Mouse (Mus musculus) thymus, postnatal 4 days (tissue): ENCODE measurements around the gene Myh10.
"Not testable (repeated sequence)": the region's sequence is repeated elsewhere in the genome, so short reads cannot be mapped to it uniquely, and the experiment has no call there.

ENCODE experiments used
- DNase-seq: peaks from one replicate; pipeline ENCODE4 v3.0.0; 2021

Myh10 gene

DNA sequence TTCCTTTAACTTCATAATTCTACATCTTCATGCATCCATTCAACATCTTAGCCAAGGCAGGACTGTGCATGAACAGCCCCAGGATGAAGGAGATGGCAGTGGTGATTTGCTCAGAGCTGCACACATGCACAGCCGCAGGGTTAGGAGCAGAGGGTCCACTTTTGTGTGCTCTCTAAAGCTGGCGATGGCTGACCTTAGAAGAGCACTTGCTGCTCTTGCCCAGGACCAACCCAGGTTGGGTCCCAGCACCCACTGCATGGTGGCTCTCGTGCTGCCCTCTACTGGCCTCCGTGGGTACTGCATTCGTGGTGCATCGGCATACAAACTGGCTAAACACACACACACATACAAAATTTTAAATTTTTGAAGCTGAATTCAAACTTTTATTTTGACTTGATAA, 116.4 kb downstream of the Myh10 start:
- peak; percentile 89 for DNase-seq

DNA sequence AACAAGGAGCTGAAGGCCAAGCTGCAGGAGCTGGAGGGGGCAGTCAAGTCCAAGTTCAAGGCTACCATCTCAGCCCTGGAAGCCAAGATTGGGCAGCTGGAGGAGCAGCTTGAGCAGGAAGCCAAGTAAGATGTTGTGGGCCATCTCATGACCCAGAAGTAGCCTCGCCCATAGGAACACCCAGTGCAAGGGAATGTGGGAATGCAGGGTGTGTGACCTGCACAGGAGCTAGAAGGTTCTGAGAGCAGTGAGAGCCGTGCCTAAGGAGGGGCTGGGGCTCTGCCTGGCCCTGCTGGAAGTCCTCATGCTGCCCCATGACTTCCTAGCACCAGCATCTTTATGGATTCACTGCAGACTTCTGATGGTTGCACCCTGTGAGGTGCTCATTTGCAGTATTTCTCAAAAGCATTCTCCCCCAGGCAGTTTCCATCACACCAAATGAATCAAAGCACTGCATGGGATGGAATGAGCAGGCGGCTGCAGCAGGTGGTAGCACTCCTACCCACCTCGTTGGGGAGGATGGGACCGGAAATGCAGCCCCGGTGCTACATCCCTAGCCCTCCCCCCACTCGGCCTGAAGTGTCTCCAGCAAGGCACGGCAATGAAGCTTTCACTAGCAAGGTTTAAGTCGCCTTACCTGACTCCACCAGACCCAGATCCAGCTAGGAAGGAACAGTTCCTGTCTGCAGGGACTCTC, 120.7 kb downstream of the Myh10 start:
- DNase-seq = no peak

DNA sequence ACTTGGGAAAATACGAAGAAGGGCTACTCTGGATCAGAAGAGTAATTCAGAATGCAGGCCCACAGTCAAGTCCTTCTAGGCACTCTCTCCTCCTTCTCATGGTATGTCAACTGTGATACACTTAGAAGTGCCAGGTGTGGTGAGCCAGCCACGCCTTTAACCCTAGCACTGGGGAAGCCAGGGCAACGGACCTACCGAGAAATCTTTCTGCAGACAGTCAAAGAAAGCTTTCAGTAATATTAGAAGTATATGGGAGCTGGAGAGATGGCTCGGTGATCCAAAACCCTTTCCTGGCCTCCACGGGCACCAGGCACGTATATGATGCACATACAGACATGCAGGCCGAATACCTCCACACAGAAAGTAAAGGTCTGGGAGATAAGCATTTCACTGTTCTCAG, 127.1 kb downstream of the Myh10 start:
- DNase-seq = no peak

DNA sequence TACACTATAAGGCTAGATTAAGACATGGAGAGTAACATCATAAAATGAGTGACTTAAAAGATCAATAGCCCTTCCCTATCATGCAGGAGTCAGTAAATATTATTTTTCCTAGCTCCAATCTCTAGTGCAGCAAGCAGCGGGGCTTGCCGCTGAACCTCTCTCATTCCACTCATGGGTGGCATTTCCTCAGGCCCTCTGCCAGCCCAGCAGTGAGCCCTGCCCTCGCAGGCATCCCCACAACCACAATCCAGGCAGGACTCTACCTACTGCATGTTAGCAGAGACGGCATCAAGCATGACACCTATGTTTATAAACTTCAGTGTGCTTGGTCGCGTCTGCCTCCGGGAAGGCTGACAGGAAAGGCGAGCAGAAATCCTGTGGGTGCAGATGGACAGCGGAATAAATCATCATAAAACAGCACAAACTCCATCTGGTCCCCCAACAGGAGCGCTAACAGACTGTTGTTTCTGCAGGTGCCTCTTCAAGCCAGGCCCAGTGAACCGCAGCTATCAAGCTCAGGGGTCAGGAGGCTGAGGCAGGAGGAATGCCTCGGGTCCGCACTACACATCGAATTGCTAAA, 128.0 kb downstream of the Myh10 start:
- no peak for DNase-seq

DNA sequence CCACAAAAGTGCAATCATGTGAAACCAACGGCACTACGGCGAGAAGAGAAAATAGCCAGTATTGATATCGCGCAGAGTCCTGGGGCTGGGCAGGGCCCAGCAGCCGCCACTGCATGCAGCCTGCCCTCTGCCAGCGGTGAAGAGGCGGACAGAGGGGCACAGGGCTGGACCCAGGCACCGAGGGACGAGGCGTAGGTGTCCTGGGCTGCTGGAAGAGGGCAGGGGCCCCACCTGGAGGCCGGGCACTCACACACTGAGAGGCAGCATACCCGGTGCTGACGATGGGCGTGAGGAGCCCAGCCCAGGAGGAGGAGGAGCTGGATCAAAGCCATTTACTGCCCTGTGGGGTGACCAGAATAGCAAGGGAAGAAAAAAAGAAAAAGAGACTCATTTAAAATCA, 131.0 kb downstream of the Myh10 start:
- no peak for DNase-seq

DNA sequence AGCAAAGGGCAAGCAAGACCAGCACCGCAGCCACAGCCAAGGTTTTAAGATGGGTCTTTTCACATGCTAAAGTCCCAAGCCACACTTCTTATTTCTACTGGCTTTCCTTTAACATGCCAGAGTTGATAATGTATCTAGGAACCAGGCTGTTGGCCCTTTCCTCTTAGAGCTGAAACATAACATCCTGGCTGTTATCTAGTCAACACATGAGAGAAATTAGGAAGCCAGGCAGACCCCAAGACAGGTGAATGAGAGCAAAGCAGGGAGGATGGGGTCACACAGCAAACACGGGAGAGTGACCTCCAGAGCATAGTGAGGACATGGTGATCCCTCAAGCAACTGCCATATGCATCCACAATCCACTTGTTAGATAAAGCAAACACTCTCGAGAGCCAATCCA, 135.4 kb downstream of the Myh10 start:
- DNase-seq = no peak

DNA sequence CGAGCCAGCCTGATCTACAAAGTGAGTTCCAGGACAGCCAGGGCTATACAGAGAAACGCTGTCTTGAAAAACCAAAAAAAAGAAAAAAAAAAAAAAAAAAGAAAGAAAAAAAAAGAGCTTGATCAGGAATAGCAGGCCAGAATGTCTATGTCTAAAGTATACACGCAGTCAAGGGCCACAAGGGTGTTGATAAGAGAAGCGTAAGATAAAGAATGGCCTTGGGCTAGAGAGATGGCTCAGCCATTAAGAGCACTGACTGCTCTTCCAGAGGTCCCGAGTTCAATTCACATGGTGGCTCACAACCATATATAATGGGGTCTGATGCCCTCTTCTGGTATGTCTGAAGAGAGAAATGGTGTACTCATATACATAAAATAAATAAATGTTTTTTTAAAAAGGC, 140.2 kb downstream of the Myh10 start:
- DNase-seq = not testable (repeated sequence)

DNA sequence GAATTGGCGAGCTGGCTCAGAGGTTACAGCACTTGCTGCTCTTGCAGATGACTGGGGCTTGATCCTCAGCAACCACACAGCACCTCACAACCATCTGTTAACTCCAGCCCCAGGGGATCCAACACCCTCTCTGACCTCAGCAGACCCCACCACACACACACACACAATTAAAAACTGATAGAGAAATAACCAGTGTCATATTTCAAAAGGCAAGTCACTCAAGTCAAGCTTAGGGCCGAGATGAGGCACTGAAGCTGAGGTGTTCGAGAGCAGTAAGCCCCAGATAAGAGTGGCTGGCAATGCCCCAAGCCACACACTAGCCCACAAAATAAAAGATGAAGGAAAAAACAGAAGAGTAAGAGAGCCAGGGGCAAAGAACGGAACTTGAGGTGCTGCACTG, 141.4 kb downstream of the Myh10 start:
- no peak for DNase-seq

DNA sequence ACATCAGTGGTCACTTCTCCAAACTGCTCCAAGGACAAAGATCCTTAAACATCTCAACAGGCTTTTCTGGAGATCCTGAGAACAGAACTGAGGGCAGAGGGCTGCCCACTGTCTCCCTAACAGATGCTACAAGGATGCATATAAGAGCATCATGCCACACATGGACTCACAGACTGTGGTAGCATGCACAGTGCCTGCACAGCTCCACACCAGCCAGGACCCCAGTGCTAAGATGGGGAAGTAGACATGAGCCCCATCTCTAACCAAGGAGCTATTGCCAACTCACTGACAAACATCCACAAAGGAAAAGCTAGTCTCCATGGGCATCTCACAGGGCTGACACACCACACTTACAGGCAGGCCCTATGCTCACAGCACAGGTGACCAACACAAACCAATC, 142.2 kb downstream of the Myh10 start:
- no peak for DNase-seq

DNA sequence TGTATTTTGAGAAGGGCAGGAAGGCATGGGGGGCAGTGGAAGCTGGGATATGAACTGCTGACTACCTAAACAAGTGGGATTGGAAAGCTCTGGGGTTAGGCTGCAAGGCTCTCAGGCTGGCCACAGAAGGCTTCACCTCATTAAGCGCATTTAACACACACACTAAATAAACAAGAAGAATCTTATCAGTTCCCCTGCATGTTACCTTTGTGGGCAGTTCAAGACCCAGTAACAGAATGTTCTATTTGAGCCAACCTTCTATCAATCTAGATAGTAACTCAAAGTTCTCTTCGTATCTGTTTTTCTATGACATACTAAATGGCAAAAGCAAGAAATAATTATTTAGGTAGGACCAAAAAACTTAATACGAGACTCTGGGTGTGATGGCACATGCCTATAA, 143.7 kb downstream of the Myh10 start:
- no peak for DNase-seq

DNA sequence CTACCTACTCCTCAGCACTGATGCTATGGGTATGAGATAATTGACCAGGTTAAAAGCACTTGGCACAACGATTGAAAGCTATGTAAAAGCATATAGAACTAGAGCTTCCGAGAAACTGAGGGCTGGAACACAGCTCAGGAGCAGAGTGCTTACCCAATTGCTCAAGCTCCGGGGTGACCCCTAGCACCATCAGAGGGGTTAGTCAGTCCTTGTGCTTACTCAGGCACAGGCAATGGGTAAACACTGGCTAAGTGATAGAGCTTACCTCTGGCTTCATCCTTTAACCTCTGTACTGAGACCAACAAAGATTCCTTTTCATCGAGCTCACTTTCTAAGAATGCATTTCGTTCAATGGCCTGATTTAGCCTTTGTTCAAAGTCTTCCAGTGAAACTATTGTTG, 148.2 kb downstream of the Myh10 start:
- DNase-seq = no peak

DNA sequence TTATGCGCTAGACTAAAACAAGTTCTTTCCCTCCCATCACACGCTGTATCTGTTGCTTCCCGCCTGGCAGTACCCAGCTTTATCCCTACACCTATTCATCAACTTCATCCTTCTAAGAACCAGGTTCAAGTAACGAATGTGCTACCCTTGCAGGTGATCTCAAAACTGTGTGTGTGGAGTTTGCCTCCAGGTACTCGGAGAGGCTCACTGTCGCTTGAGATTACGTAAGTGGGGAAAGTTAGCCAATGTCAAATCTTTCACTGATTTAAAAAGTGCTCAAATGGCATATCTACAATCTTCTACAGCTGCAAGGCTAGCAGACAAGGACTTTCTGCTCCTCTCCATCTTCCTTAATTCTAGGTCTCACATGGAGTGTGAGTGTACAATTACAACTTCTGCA, 159.5 kb downstream of the Myh10 start:
- DNase-seq = no peak

DNA sequence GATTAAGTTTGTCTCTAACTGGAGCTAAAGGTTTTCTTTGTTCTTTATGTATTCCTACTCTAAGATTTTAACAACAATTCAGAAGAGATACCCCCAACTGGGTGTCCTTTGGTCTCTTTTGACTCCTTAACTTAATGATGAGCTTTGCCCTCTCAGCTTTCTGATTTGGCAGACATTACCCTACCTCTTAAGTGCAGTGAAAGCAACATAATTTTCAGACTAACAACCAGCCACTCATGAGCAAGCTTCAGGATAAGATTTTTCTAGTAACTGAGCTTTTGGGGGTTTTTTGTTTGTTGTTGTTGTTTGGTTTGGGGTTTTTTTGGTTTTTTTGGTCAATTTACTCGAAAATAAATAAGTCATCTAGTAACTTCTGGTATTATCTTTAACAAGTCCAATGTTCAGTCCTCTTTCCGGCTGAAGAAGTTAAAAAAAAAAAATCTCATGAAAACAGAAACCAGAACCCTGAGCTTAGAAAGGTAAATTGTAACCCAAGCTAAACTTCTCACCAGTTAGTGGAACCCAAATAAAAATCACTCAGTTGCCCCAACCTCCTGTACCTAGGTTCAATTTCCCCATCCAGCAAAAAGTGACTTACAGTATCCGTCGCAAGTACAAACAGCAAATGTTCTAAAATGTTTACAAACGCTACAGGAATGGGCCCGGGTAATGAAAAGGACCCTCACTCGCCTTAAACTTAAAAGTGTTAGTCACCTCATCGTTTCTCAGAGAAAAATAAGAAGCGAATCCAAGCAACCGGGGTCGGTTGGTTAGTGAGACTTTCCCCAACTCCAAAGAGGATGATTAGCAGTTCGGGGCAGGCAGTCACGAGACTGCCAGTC, 160.5 kb downstream of the Myh10 start:
- DNase-seq = no peak

DNA sequence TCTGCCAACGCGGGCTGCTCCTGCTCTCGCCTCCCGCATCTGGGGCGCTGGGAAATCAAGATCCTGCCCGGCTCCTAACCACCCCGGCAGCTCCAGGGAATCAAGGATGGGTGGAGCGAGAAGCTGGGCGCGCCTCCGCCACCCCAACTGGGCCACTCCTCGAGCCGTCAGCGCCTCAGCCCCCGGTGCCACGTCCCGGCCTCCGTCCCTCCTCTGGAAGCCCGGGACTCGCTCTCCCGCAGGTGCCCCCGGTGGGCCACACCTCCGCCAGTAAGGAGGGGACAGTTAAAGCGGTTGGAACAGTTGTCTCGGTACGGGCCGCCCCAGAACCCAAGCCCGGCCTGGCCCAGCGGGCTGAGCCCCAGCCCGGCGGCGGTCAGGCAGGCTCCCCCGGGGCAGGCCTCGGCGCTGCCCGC, 161.1 kb downstream of the Myh10 start:
- peak; percentile 68 for DNase-seq

DNA sequence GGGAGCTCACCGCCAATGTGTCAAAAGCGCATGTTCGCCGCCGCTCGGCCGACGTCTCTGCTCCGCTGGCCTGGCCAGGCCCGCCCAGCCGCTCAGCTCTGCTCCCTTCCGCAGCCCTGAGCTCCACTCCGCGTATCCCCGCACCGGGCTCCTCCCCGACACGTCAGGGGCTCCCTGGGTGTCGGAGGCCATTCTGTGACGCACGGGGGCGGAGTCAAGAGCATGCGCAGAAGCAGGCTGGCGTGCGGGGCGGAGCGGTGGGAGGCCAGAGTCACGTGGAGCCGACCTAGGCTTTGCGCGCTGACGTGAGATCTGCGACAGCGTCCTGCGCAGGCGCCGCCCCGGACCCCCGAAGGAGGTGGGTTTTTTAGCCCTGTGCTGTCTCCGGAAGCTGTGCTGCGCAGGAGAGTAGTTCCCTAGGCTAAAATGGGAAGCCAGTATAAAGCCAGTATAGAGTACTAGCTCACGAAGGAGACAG, 161.6 kb downstream of the Myh10 start:
- peak; percentile 100 for DNase-seq

DNA sequence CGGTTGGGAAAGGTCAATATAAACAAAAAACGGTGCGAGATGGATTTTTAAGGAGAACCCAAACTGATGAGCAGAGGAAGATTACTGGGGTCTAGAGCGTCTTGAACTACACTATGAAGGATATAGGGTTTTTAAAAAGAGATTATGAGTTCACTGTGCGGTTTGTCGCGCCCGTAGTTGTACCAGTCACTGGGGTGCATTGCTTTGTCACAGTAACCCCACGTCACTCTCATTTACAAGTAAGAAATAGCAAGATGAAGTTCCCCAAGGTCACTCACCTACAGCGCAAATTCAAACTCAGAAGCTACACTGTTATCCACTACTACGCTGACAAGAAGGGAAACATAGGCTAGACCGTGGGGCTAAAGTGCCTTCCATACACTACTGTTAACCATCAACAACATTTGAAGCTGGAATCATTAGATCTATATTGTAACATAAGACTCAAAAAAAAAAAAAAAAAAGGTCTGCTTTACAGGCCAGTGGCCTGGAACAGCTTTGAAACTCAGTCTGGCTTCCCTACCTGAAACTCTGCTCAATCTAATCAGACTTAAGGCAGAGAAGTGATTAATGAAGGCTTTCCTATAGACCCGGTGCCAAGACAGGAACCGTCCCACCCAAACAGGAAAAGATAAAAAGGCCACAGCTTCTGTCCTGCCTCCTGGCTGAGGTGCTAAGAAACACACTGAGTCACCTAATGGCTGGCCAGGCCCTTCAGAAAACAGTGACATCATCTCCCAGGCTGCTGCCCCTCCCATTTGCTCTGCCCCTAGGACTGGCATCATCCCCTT, 162.4 kb downstream of the Myh10 start:
- peak; percentile 19 for DNase-seq

DNA sequence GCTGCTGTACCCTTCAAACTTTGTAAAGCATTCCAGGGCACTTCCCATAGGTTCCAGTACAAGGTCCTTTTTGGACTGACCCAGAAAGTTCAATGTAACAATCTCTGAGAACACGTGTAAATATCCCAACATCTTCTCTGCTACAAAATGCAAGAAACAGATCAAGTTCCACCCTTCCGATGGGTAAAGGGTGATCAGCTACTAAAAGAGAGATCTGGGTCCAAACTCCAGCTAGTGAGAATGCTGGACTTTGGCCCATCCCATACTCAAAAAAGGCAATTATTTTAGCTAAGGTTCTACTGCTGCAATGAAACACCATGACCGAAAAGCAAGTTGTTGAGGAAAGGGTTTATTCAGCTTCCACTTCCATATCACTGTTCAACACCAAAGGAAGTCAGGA, 163.3 kb downstream of the Myh10 start:
- DNase-seq = no peak

DNA sequence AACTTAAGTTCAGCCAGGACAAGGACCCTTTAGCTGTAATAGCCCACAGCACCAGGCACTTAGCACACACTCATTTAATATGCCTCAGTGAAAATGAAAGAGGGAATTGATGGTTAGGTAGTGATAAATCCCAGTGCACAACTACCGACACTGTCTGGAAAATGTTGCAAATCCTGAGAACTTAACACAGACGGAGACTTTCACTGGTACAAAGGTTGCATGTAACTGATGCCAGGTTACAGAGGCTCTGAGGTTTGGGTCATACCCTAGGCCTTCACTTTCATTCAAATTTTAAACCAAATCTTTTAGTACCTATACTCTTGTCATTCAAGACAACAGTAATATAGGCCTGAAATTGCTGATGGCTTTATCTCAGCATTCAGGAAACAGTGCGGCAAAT, 166.0 kb downstream of the Myh10 start:
- no peak for DNase-seq

DNA sequence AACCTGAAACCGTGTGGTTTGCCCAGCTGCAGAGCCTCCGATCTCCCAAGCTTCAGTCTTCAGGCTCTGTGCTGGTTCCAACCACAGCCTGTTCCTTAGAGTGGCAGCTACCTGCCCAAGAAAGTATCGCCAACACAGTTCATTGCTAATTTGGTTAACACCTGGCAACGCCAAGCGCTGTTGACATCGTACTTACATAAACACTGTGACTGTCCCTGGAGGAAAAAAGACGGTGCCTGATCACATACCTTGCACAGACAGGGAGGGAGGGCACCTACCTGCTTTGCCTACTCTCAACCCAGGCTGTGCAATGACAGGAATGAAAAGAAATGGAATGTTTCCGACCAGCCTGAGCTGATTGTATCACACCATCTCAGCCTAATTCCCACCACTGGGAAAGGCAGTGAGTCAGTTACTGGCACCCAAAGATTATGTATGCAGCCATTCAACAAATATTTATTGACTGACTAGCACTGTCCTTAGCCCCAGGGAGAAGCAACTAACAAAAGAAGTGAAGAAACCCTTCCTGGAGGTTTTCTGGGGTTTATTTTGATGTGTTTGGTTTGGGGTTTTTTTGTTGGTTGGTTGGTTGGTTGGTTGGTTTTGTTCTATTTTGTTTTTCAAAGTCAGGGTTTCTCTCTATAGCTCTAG, 168.7 kb downstream of the Myh10 start:
- no peak for DNase-seq

DNA sequence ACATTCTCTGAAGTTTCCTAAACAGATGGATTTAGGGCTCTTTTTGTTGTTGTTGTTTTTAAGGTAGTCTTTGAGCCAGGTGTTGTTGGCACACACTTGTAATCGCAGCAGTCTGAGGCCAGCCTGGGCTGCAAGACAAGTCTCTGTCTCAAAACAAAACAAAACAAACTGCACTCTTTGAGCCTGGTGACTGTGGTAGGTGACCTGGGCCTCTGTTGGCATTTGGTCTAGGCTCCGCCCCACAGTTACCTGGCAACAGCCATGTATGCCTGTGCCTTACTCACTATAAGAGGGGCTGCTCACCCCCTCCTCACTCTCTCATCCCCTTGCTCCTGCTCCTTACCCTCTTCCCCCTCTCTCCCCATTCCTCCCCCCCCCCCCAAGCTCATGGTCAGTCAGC, 170.9 kb downstream of the Myh10 start:
- no peak for DNase-seq

DNA sequence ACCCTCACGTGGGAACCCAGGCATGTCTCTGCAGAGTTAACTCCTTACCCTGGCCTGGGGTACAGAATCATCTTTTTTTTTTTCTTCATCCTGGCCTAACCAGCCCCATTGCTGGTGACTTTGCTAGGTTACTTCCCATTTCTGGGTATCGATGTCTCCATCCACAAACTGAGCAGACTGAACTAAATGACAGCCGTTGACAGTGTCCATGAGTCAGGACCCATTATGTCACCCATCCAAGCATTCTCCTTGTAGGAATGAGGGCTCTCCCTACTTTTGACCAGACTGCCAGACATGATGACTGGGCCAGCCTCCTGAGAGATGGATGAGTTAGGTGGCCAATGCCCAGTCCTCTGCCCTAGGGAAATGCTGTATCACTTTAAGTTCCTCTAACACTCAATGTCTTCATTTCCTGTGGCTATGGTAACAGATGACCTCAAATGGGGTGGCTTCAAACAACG, 172.3 kb downstream of the Myh10 start:
- DNase-seq = no peak

DNA sequence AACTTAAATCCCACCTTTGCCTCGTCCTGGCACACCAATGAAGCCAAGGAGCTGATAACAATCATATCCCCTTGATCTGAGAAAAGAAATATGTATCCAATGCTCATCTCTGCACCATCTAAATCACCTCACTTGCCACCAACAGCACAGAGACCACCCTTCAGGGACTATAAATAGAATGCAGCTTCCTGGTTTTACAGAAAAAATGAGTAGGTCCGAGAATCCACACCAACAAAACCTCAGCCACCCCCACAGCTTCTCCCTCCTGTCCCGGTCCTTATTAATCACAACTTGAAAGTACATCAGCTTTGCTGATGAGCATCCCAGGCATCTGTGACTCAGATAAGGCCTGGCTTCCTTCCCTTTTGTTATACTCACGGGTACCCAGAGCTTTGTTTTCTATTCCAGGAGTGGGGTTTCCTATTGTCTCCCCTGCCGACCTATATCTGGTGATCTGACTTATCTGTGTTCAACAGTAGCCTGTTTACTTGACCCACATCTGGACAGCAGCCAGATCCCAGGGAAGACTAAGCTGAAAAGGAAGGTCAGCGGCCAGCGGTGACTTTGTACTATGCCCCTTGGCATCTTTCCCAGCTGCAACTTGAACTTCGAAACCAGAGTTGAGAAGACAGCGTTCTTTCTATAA, 173.3 kb downstream of the Myh10 start:
- no peak for DNase-seq
